Mouse (Mus musculus): ENCODE results near the gene Pla1a.

GRCm38 (mm10) chr16:38352031-38352430 is 80.9 kb downstream of the Pla1a start:
- TF ChIP-seq POLR2A (IDR thresholded peaks at IDR 0.05; ENCODE audit: borderline replicate concordance, low read depth, low read length) (no peak), CTCF (IDR thresholded peaks at IDR 0.05; ENCODE audit: low read depth, low read length) (no peak)

All from bone marrow macrophage, adult 2 months (primary cell).